Mouse (Mus musculus) cerebellum, postnatal 10 days (tissue): ENCODE data around the gene 1300017J02Rik.

Source experiments
- DNase-seq, 2 experiments: peaks; one replicate each; pipeline ENCODE4 v3.0.0; 2021; ENCODE audit warnings: mixed read lengths in 2 of 2

1300017J02Rik gene

GRCm38 (mm10) chr9:103212654-103213420, 92.0 kb downstream of the 1300017J02Rik start:
- DNase-seq, result no peak

DNA sequence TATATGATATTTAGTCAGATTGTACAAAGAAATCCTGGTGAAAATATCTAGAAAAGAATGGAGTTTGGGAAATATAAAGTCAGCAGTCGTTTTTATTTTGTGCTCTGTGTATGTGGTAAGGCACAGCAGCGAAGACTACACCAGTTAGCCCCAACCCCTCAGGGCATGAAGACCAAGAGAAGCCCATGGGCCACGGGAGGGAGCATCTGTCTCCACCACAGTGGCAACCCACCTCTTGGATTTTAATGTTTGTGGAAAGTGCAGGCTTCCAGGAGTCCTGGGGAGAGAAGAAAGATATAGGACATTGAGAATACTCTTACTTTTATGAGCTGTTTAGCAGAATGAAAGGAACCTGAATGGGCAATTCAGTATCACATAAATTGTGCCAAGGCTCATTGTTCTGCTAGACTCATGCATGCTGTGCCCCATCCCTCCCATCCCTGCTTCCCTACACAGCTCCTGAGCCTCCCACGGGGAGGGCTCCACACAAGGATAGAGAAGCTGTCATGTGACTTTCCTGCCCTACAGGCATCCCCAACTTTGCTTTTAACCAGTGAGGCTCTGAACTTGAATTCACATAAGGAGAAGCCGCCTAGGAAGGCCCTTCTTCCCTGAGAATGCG, 96.0 kb downstream of the 1300017J02Rik start:
- DNase-seq, result no peak

- peak; percentile 83 to 85 for DNase-seq
These were observed 97.0 kb downstream of the 1300017J02Rik start for GRCm38 (mm10) chr9:103207846-103208245.

DNA sequence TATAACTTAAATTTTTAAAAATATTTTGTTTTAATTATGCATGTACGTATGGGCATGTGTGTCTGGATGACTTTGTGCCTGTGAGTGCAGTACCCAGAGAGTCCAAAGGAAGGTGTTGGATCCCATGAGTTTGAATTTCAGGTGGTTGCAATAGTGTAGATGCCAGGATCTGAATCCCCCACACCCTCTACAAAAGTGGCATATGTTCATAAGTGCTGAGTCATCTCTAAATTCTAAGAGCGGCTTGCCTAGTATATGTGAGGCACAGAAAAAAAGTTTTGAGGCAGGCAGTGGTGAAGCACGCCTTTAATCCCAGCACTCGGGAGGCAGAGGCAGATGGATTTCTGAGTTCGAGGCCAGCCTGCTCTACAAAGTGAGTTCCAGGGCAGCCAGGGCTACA, 99.1 kb downstream of the 1300017J02Rik start:
- no peak for DNase-seq

GRCm38 (mm10) chr9:103201561-103202260, 103.2 kb downstream of the 1300017J02Rik start, which contains the start of gene Srprb:
Gene Srprb, minus strand, starts transcription at chr9:103202137.
- peak; percentile 97 to 98 for DNase-seq
